Mouse (Mus musculus) testis, adult 10 weeks (tissue): Measurements from ENCODE around the gene Map6. TPM values are rescaled to one million over a fixed set of nuclear protein-coding genes. Genes with fewer than 3 reads are reported as not detected.

Experiments
- polyA plus RNA-seq: library from polyadenylated mRNA; stranded (reverse); fragments of 350-450 nt; fragmentation: Illumina TruSeq; extraction: RNeasy Lipid Tissue Mini Kit (QIAGEN cat#74804); gene quantifications from one replicate; pipeline ENCODE4 v1.2.3, GENCODE M21; 2014; ENCODE audit warnings: low read depth, low replicate concordance

The Map6 gene
- 0.91 TPM for polyA plus RNA-seq

DNA sequence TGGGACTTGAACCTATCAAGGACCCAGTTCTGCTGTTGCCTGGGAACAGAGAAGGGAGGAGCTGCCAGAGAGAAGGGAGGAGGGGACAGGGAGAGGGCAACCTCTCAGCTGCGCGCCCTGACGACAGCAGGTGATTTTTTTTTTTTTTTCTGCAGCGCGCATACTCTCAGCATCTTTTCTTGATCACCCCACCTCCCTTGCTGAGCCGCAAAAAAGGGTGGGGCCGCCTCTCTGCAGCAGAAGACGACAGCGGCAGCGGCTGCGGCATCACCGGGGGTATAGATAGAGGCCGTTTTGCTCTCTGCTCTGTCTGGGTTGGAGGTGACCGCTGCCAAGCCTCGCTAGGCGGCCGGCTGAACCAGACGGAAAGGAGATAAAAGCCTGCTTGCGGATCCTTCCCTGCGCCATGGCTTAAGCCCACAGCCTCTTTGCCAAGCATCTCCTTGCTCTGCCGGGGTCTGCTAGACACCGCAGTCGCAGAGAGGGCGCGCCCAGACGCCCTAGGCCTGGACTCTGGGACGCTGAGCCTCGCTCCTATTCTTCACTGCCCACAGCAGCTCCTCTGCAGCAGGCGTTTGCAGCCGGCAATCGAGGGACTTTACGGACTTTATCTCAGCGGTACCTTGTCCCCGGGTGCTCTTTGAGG lies at the start of gene Map6:
Gene Map6, plus strand, starts transcription at position 197 of the 646 bp plus-strand sequence.

GRCm38 (mm10) chr7:99238417-99238816 lies 28.8 kb upstream of the Map6 start, which contains the start of gene Mogat2:
Mogat2 (minus strand) TSS chr7:99238619.

GRCm38 (mm10) chr7:99352526-99353400 lies 85.5 kb downstream of the Map6 start, which contains the start of gene Serpinh1:
Serpinh1 (minus strand) TSS chr7:99353239.

GRCm38 (mm10) chr7:99381214-99382087 lies 114.2 kb downstream of the Map6 start, which contains the start of gene Gdpd5:
Gdpd5 (plus strand) TSS chr7:99381414.

Other genes with a start within 250 kb of the Map6 start
- gene Uvrag, start 126.3 kb upstream of the Map6 start, polyA plus RNA-seq: 7.2 TPM
- 27.8 TPM for gene Dgat2, start 84.7 kb upstream of the Map6 start, polyA plus RNA-seq
- gene Mogat2, start 28.8 kb upstream of the Map6 start, polyA plus RNA-seq: not detected
- gene Serpinh1, start 85.8 kb downstream of the Map6 start, polyA plus RNA-seq: 3.1 TPM
- not detected for gene Gdpd5, start 114.0 kb downstream of the Map6 start, polyA plus RNA-seq
- 2.1 TPM for gene Klhl35, start 198.6 kb downstream of the Map6 start, polyA plus RNA-seq
- 136 TPM for gene Rps3, start 216.3 kb downstream of the Map6 start, polyA plus RNA-seq